Mouse (Mus musculus): ENCODE data around the gene Ano9. TPM values are rescaled to one million over a fixed set of nuclear protein-coding genes. Genes with fewer than 3 reads are reported as not detected.
A peak's percentile ranks its signal among the peaks of the same experiment; 100 is the strongest.

Ano9 gene
- polyA plus RNA-seq, 1 experiment from 2014 or later, result 2.2 TPM

DNA sequence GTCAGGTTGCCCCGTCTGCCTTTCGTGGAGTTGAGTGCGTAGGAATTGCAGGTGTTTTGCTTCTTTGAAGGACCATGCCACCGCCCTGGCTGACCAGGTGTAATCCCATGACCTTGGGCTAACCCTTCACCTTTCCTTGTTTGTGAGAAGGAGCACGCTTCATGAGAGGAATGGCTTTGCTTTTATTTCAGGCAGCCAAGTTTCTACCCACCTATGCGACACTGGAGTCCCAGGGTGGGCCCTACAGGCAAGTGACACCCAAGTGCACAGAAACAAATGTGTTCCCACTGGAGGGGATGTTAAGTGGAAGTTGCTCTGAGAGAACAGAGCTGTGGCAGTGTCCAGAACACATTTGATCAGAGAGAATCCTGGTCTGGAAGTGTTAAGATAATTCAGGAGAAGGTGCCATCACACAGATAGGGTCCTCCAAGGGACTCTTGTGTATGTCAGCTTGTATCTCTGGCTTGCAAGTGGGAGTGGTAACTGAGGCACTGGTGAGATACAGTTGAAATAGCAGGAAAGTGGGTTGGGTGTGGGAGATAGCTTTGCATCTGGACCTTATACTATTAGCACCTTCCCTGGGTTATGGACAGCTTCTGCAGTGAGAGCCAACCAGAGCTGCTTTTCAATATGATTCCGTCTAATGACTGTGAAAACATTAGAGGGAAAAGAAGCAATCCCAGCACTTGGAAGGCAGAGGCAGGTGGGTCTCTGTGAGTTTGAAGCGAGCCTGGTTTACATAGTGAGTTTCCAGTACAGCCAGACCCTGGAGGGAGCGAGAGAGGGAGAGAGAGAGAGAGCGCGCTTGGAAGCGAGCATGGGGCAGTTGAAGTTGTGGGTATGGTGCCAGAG lies 14.5 kb upstream of the Ano9 start:
- WGBS, result 56% methylated on average over 12 of the region's 12 CpGs
- Histone ChIP-seq H3K27ac (0 out of 2 replicates have a peak overlapping the region, but pooled peaks have one; percentile 72), H3K9me3 (no peaks in the 10 kb centered on the region)

DNA sequence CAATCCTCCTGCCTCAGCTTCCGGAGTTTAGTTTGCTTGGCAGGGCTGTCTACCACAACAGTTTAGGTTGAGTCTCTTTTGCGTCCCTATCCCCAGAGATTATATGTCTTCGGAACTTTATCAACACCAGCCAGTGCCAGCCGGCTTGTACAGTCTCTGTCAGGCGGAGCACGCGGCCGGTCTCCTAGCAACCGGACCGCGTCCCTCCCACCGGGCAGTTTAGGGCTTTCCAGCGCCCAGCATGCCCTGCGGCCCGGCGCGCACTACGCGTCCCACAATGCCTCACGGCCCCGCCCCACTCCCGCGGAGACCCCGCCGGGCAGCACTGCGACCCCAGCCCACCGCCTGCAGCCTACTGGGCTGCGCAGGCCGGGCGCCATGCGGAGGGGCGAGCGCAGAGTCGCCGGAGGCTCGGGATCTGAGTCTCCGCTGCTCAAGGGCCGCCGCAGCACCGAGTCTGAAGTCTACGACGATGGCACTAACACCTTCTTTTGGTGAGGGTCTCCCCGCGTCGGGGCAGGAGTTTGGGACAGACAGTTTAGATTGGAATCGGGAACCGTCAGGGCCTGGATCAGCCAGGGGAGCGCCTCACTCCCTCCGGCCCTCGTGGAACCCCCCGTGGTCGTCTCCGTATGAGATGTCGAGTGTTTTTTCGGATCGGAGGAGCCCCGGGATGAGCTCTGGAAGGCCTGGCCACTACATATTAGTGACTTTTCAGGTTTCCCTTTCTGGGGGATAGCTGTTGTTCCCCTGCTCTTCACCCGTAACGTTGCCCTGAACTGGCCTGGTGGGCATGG lies 13.6 kb upstream of the Ano9 start:
- WGBS, result under 1% methylated on average over 59 of the region's 59 CpGs
- H3K36me3 ChIP-seq, result peaks cover 7% of the 10 kb centered on the region
- no peaks in the 10 kb centered on the region for H3K27me3 ChIP-seq

More for the DNA sequence above, 14.5 kb upstream of the Ano9 start:
- peaks cover 16% of the 10 kb centered on the region for H3K36me3 ChIP-seq
- H3K4me1 ChIP-seq, result peaks cover 14% of the 10 kb centered on the region
- no peaks in the 10 kb centered on the region for H3K27me3 ChIP-seq
- H3K4me2 ChIP-seq (replicated peaks), result peak overlapping the region; percentile 81
- peak overlapping the region; percentile 91 for H3K4me3 ChIP-seq
- ATAC-seq (ENCODE audit: insufficient number of reproducible peaks, insufficient read depth, low FRiP score, low TSS enrichment), result no peak
- peak overlapping the region; percentile 92 for H3K9ac ChIP-seq

DNA sequence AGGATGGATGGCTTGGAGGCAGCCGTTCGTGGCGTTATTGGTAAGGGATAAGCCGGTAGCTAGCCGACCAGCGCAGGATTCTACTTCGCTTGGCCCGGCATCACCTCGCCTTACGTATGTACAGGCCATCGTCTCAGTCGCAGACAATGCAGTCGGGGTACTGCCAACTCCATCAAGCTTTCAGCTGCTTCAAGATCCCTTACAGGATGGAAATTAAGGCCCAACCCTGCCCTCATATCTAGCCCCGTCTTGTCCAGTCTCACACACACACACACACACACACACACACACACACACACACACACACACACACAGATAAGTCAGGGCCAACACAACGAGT lies 5.9 kb upstream of the Ano9 start:
- H3K4me3 ChIP-seq, result peak overlapping the region; percentile 53
- peak overlapping the region; percentile 73 for H3K27ac ChIP-seq
- WGBS, result 2% methylated on average over 15 of the region's 15 CpGs
- H3K9me3 ChIP-seq, result no peaks in the 10 kb centered on the region
- H3K36me3 ChIP-seq, result no peaks in the 10 kb centered on the region
- H3K9ac ChIP-seq, result peak overlapping the region; percentile 41
- H3K27me3 ChIP-seq, result no peaks in the 10 kb centered on the region
- H3K4me2 ChIP-seq (replicated peaks), result peak overlapping the region; percentile 53
- ATAC-seq (ENCODE audit: insufficient number of reproducible peaks, insufficient read depth, low FRiP score, low TSS enrichment), result peak; percentile 30; the same call in 1 of the 2 replicates
- H3K4me1 ChIP-seq, result 0 out of 2 replicates have a peak, but pooled peaks cover 3% of the 10 kb centered on the region

More for the DNA sequence above, 13.6 kb upstream of the Ano9 start:
- ATAC-seq (ENCODE audit: insufficient number of reproducible peaks, insufficient read depth, low FRiP score, low TSS enrichment), result peak; percentile 97
- Histone ChIP-seq H3K9ac (peak overlapping the region; percentile 92), H3K4me3 (peak overlapping the region; percentile 91), H3K27ac (peak overlapping the region; percentile 72), H3K9me3 (no peaks in the 10 kb centered on the region), H3K4me1 (peaks cover 14% of the 10 kb centered on the region), H3K4me2 (replicated peaks) (peak overlapping the region; percentile 81)

DNA sequence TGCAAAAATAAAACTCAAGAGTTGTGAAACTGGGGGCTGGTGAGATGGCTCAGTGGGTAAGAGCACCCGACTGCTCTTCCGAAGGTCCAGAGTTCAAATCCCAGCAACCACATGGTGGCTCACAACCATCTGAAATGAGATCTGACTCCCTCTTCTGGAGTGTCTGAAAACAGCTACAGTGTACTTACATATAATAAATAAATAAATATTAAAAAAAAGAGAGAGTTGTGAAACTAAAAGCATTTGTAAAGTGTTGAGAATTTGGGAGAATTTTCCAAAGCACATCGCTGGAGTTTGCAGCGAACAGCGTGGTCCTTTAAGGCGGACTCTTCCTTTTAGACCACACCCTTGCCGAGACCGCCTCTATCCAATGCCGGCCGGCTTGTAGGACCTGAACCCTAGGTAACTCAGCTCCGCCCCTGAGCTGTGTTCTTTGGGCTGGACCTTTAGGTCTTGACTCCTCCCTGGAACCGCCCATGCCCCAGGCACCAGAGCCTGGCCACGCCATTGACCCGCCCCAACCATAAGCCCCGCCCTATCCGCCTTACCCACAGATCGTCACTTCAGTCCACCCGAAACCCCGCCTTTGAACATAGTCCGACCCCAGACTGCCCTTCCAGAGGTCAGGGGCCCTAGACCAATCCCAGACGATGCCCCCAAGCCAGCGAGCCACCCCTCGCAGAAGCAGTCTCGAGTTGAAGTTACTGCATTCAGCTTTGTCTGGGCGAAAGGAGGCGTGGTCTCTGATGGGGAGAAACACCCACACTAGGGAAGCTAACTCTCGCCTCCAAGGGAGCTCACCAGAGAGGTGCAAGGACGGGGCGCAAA lies 5.3 kb upstream of the Ano9 start:
- H3K4me2 ChIP-seq (replicated peaks), result peak overlapping the region; percentile 53

DNA sequence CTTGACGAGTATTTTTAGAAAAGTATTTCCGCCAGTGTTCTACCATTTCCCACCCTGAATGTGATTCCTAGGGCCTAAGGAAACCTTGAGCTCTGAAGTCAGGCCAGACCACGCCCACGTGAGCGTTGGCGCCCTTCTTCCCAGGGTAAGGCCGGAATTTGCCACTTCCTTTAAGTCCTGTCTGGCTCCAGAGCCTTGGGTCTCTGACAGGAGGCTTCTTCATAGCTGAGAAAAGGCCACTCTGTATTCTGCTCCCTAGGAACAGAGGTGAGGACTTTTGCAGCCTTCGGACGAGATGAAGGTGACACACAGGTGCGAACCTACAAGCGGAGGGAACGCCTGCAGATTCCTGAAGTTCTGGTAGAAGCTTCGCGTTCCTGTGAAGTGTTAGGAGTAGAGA lies 4.6 kb upstream of the Ano9 start, which contains the start of gene Ptdss2:
TSS of gene Ptdss2 (plus strand) at position 138 of the 400 bp plus-strand sequence.
- H3K9ac ChIP-seq, result peak within 1 kb of the TSS; percentile 41
- peak within 1 kb of the TSS; percentile 53 for H3K4me3 ChIP-seq
- peak within 1 kb of the TSS; percentile 53 for H3K4me2 ChIP-seq (replicated peaks)
- H3K36me3 ChIP-seq, result no peaks in the 10 kb centered on the region
- peaks cover 12% of the 10 kb centered on the region; the same call in 1 of the 2 replicates for H3K27me3 ChIP-seq
- peak within 1 kb of the TSS; percentile 73 for H3K27ac ChIP-seq
- H3K9me3 ChIP-seq, result no peaks in the 10 kb centered on the region
- WGBS, result 44% methylated on average over 14 of the region's 14 CpGs
- ATAC-seq (ENCODE audit: insufficient number of reproducible peaks, insufficient read depth, low FRiP score, low TSS enrichment), result no peak
- 0 out of 2 replicates have a peak, but pooled peaks cover 3% of the 10 kb centered on the region for H3K4me1 ChIP-seq

More for the DNA sequence above, 5.3 kb upstream of the Ano9 start:
- Histone ChIP-seq H3K36me3 (no peaks in the 10 kb centered on the region), H3K4me3 (peak overlapping the region; percentile 53), H3K9ac (peak overlapping the region; percentile 41), H3K4me1 (0 out of 2 replicates have a peak, but pooled peaks cover 3% of the 10 kb centered on the region), H3K9me3 (no peaks in the 10 kb centered on the region), H3K27ac (peak overlapping the region; percentile 73), H3K27me3 (peaks cover 5% of the 10 kb centered on the region; the same call in 1 of the 2 replicates)
- 2% methylated on average over 29 of the region's 29 CpGs for WGBS
- ATAC-seq (ENCODE audit: insufficient number of reproducible peaks, insufficient read depth, low FRiP score, low TSS enrichment), result peak; percentile 97

DNA sequence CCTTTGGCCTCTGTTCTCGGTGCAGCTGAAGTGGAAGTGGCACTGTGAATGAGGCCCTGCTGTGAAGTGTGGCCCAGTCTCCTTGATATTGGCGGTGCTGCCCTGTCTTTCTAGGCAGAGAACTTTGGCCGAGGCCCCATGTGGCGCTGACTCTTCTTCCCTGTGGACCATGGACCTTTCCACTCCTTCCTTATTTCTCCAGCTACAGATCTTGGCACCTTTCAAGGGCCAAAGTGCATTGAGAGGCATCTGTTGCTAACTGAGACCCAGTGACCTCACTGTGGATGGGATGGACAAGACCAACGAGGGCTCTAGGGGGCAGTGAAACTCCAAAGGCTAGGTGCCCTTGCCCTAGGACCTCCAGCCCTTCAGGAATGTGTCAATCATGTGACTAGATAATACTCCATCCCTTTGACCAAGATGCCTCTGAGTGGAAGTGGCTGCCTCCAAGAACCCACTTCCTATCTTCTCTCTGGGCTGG lies 3.5 kb upstream of the Ano9 start:
- Histone ChIP-seq H3K9me3 (no peaks in the 10 kb centered on the region), H3K27me3 (peaks cover 15% of the 10 kb centered on the region), H3K36me3 (no peaks in the 10 kb centered on the region), H3K27ac (no peak overlapping the region), H3K4me1 (0 out of 2 replicates have a peak, but pooled peaks cover 3% of the 10 kb centered on the region), H3K9ac (no peak overlapping the region), H3K4me3 (no peak overlapping the region), H3K4me2 (replicated peaks) (no peak overlapping the region)
- WGBS, result 78% methylated on average over 5 of the region's 5 CpGs
- no peak for ATAC-seq (ENCODE audit: insufficient number of reproducible peaks, insufficient read depth, low FRiP score, low TSS enrichment)

DNA sequence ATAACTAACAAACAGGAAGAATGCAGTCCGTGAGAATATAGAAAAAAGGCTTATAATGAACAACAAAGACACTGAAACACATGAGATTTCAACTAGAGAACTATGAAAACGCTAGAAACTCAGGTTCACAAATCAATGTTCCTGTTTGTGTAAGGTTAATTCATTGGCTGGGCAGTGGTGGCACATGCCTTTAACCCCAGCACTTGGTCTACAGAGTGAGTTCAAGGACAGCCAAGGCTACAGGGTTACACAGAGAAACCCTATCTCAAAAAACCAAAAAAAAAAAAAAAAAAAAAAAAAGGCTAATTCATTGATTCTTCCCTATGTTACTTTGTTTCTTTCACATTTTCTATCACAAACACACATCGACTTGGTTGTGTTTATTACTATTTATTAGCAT lies 3.0 kb upstream of the Ano9 start:
- H3K9me3 ChIP-seq, result no peaks in the 10 kb centered on the region

DNA sequence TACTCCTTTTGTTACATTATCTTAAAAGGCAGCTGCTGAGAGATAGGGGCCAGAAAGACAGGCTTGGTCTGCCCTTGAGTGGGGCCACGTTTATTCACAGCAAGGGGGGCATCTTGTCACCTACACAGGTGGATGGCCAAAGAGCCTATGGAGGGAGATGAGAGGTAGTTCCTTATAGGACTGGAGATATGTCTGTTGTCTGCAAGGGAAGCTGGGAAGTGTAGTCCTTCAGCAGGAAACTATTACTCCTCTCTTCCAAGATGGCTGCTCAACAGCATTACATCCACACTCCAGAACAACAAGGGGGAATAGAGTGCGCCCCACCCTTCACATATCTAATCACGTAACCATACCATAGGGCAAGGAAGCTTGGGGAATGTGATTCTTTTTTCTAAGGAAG lies 1.9 kb upstream of the Ano9 start:
- H3K9ac ChIP-seq, result no peak overlapping the region
- no peak for ATAC-seq (ENCODE audit: insufficient number of reproducible peaks, insufficient read depth, low FRiP score, low TSS enrichment)
- H3K4me2 ChIP-seq (replicated peaks), result no peak overlapping the region
- H3K4me3 ChIP-seq, result no peak overlapping the region
- no peak overlapping the region for H3K27ac ChIP-seq
- 75% methylated on average over 3 of the region's 3 CpGs for WGBS
- no peaks in the 10 kb centered on the region for H3K36me3 ChIP-seq
- H3K9me3 ChIP-seq, result no peaks in the 10 kb centered on the region
- H3K27me3 ChIP-seq, result peaks cover 15% of the 10 kb centered on the region
- 0 out of 2 replicates have a peak, but pooled peaks cover 3% of the 10 kb centered on the region for H3K4me1 ChIP-seq

More for the DNA sequence above, 3.0 kb upstream of the Ano9 start:
- H3K4me2 ChIP-seq (replicated peaks), result no peak overlapping the region
- no peaks in the 10 kb centered on the region for H3K36me3 ChIP-seq
- H3K9ac ChIP-seq, result no peak overlapping the region
- peaks cover 15% of the 10 kb centered on the region for H3K27me3 ChIP-seq
- no peak overlapping the region for H3K27ac ChIP-seq
- ATAC-seq (ENCODE audit: insufficient number of reproducible peaks, insufficient read depth, low FRiP score, low TSS enrichment), result no peak
- WGBS, result 89% methylated on average over 3 of the region's 3 CpGs
- 0 out of 2 replicates have a peak, but pooled peaks cover 3% of the 10 kb centered on the region for H3K4me1 ChIP-seq
- H3K4me3 ChIP-seq, result no peak overlapping the region

DNA sequence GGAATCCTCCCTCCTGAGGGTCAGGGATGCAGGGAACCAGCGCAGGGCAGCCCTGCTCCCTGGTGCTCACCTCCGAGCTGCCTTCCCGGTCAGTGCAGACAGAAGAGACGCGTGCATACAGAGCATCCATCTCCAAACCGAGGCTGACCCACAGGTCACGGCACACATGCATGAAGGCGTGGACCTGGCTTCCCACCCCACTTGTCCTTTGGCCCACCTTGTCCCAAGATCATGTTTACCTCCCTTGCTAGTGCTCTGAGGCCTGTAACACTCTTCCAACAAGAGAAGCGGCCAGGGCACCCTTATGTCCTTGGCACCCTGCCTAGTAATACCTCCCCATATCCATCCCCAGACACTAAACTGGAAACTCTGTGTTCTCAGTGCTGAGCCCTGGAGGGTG lies 1.7 kb downstream of the Ano9 start:
- Histone ChIP-seq H3K36me3 (no peaks in the 10 kb centered on the region), H3K9me3 (no peaks in the 10 kb centered on the region)
- 89% methylated on average over 9 of the region's 9 CpGs for WGBS

DNA sequence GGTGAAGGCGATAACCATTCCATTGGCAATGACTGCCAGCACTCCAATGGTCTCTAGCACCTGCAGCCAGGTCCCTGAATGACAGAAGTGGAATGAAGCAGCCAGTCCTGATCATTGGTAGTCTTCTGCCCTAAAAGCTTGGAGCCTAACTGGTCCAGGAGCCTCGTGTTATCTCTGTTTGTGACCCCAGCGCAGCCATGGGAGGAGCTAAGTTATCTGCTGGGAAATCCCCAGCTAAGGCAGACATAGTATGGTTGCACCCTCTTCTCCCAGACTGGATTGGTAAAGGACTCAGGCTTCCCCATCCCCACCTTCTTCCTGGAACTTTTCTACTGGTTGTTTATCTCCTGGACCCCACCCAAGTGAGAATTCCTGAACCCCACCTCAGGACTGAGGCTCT lies 14.4 kb downstream of the Ano9 start:
- Histone ChIP-seq H3K4me3 (no peak overlapping the region), H3K9ac (no peak overlapping the region), H3K27ac (no peak overlapping the region), H3K9me3 (no peaks in the 10 kb centered on the region), H3K36me3 (no peaks in the 10 kb centered on the region), H3K4me1 (peaks cover 4% of the 10 kb centered on the region; the same call in 1 of the 2 replicates), H3K27me3 (peaks cover 44% of the 10 kb centered on the region), H3K4me2 (replicated peaks) (no peak overlapping the region)
- WGBS, result 69% methylated on average over 3 of the region's 3 CpGs
- ATAC-seq (ENCODE audit: insufficient number of reproducible peaks, insufficient read depth, low FRiP score, low TSS enrichment), result no peak

More for the DNA sequence above, 1.7 kb downstream of the Ano9 start:
- Histone ChIP-seq H3K27ac (no peak overlapping the region), H3K4me3 (no peak overlapping the region), H3K4me2 (replicated peaks) (no peak overlapping the region), H3K4me1 (no peaks in the 10 kb centered on the region), H3K9ac (no peak overlapping the region), H3K27me3 (peaks cover 15% of the 10 kb centered on the region)
- no peak for ATAC-seq (ENCODE audit: insufficient number of reproducible peaks, insufficient read depth, low FRiP score, low TSS enrichment)

Data from embryonic facial prominence, embryonic 12.5 days (tissue).